Mouse (Mus musculus) G1E (cell line): ENCODE measurements around the gene Tns1.

Source experiments
- CTCF ChIP-seq: IDR thresholded peaks from 2 replicates; pipeline ENCODE4 v1.5.1; 2012; ENCODE audit warnings: low read depth, low read length, inconsistent platforms, mixed read lengths
- GATA1 ChIP-seq: IDR thresholded peaks from 2 replicates; pipeline ENCODE4 v1.6.1; 2012; ENCODE audit warnings: borderline replicate concordance, low read length, inconsistent platforms, mixed read lengths
- POLR2AphosphoS5 ChIP-seq: IDR thresholded peaks from 2 replicates; pipeline ENCODE4 v1.6.1; 2012; ENCODE audit warnings: low read depth, low read length, inconsistent platforms; ENCODE audit not compliant: insufficient replicate concordance
- TAL1 ChIP-seq: conservative IDR thresholded peaks from 2 replicates; pipeline ENCODE4 v1.6.1; 2012; ENCODE audit warnings: low read depth, low read length, inconsistent platforms, mixed read lengths

DNA sequence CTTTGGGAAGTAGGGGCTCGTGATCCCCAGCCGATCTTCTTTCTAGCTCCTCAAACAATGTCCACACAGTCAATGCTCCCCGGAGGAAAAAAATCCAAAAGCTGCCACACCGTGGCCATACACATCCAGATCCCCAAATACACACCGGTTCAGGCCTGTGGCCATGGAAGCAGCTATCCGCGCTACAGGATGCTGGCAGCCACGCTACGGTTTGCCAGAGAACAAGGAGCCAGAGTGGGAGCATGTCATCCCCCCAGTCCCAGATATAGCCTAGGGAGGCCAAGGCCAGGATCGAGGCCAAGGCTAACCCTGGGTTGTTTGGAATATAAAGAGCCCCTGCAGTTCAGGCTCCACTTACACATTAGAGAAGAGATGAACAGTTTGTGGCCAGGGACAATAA, 211.8 kb downstream of the Tns1 start:
- no peak for TF ChIP-seq CTCF
- no peak for TF ChIP-seq GATA1
- TF ChIP-seq TAL1 = no peak
- TF ChIP-seq POLR2AphosphoS5 = no peak
